Mouse (Mus musculus) forebrain, embryonic 14.5 days (tissue): ENCODE results near the gene Tesc. TPM values are rescaled to one million over a fixed set of nuclear protein-coding genes. Genes with fewer than 3 reads are reported as not detected.

Experiments used
- ATAC-seq: fragments of 200-750 bp; cut with Nextera tagmentation; 2 replicates; pipeline ENCODE4 v1.8.0; 2017; ENCODE audit warnings: mild to moderate bottlenecking, moderate library complexity
- DNase-seq: peaks from one replicate; pipeline ENCODE4 v3.0.0-alpha.2; 2015; ENCODE audit warnings: low spot score
- H3K27ac ChIP-seq: fragments of 300-500 bp; sonication (generic); 2 replicates; pipeline ENCODE4 v1.5.1; 2014; ENCODE audit warnings: low read depth, mild to moderate bottlenecking, control low read depth, low read length, moderate library complexity
- H3K27me3 ChIP-seq: fragments of 300-500 bp; sonication (generic); replicated peaks from 2 replicates; pipeline ENCODE4 v1.6.1; 2014; ENCODE audit warnings: low read length, control low read depth, mixed read lengths; ENCODE audit not compliant: control insufficient read depth, insufficient read depth
- H3K36me3 ChIP-seq: fragments of 300-500 bp; sonication (generic); 2 replicates; pipeline ENCODE4 v1.6.1; 2014; ENCODE audit warnings: low read length, control low read depth; ENCODE audit not compliant: control insufficient read depth, insufficient read depth
- H3K4me1 ChIP-seq: fragments of 300-500 bp; sonication (generic); 2 replicates; pipeline ENCODE4 v1.6.1; 2014; ENCODE audit warnings: antibody characterized with exemption, low read length, control low read depth; ENCODE audit not compliant: control insufficient read depth, insufficient read depth
- H3K4me2 ChIP-seq: fragments of 300-500 bp; sonication (generic); 2 replicates; pipeline ENCODE4 v1.6.1; 2014; ENCODE audit warnings: mild to moderate bottlenecking, control low read depth, low read length
- H3K4me3 ChIP-seq: fragments of 300-500 bp; sonication (generic); 2 replicates; pipeline ENCODE4 v1.5.1; 2014; ENCODE audit warnings: low read depth, low read length, control low read depth
- H3K9ac ChIP-seq: fragments of 300-500 bp; sonication (generic); 2 replicates; pipeline ENCODE4 v1.6.1; 2014; ENCODE audit warnings: mild to moderate bottlenecking, low read length, control low read depth, moderate library complexity
- H3K9me3 ChIP-seq: fragments of 300-500 bp; sonication (generic); replicated peaks from 2 replicates; pipeline ENCODE4 v1.6.1; 2016; ENCODE audit warnings: low read length, control low read depth, mixed read lengths; ENCODE audit not compliant: control insufficient read depth
- WGBS: fragments of 180-500 bp; shearing (Covaris S2); extraction: QIAGEN DNeasy Blood & Tissue Kit; methylation state at CpG from one replicate; pipeline ENCODE4 v1.1.7; 2014; 5-methylcytosine and 5-hydroxymethylcytosine counted together
- polyA plus RNA-seq: library from polyadenylated mRNA; unstranded; fragments of >200 nt; fragmentation: Nextera tagmentation; extraction: Ambion mirVana; gene quantifications from 2 replicates; pipeline ENCODE4 v1.2.1, GENCODE M21; 2014

Tesc gene
- polyA plus RNA-seq, 1 experiment from 2014 or later, result 8.0 TPM

DNA sequence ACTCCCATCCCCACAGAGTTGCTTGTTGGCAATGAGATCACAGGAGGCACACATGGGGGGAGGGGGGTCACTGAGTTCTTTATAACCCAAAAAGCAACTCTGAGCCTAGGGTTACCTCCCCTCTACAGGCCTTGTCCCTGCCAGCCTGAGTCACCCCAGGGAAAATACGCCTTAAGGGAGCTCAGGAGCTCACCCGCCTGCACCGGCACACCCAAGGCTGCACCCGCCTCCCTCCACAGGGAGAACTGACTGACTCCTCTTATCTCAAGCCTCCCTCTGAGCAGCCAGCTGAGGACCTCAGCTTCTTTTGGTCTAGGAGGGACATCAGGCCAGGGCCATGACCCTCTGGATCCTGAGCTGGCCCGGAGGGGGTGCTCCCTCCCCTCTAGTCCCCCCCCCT lies 3.5 kb downstream of the Tesc start:
- Histone ChIP-seq H3K9me3 (no peaks in the 10 kb centered on the region; the same call in 1 of the 2 replicates), H3K9ac (no peak overlapping the region), H3K4me3 (no peak overlapping the region), H3K27me3 (peaks cover 39% of the 10 kb centered on the region), H3K36me3 (no peaks in the 10 kb centered on the region), H3K27ac (no peak overlapping the region), H3K4me2 (no peak overlapping the region), H3K4me1 (peaks cover 21% of the 10 kb centered on the region)
- DNase-seq (no peak), ATAC-seq (no peak)
- 60% methylated on average over 5 of the region's 5 CpGs for WGBS

DNA sequence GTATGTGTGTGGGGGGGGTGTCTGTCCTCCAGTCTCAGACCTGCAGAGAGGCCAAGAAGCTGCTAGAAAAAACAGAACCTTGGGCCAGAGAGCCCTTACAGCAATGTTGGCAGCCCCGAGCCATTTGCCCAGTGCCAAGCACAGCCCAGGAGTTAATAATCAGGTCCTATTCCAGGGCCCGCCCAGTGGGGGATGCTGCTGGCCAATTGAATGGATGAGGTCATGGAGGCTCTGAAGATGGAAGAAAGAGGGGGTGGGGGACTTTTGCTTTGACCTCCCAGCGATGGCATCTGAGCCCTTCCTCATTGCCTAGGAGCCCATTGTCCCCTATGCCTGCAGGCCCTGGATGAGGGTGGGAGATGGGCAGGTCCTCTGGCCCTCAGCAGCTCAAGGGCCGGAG lies 4.0 kb downstream of the Tesc start:
- H3K4me2 ChIP-seq, result no peak overlapping the region
- H3K9me3 ChIP-seq, result no peaks in the 10 kb centered on the region; the same call in 1 of the 2 replicates
- ATAC-seq, result no peak
- peaks cover 35% of the 10 kb centered on the region for H3K27me3 ChIP-seq
- DNase-seq, result no peak
- no peak overlapping the region for H3K9ac ChIP-seq
- H3K4me1 ChIP-seq, result peaks cover 20% of the 10 kb centered on the region
- H3K36me3 ChIP-seq, result no peaks in the 10 kb centered on the region
- H3K27ac ChIP-seq, result no peak overlapping the region
- H3K4me3 ChIP-seq, result no peak overlapping the region
- WGBS, result 24% methylated on average over 4 of the region's 4 CpGs

DNA sequence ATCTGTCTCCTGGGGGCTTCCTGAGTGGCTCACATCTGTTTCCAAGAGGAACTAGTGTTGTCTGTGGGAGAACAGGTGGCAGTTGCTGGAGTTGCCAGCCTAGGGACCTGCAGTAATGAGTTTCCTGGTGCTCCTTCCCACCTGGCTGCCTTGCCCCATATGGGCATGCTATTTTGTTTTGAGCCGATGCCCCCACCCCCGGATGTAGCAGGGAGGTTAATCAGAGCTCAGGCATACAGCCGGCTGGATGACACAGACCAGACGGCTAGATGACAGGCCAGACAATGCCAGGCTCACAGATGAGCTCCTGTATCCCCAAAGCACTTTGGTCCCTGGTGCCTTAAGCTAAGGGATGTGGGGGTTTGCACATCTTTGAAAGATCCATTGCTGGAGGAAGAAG lies 5.8 kb downstream of the Tesc start:
- Histone ChIP-seq H3K4me3 (no peak overlapping the region), H3K4me2 (no peak overlapping the region), H3K27ac (no peak overlapping the region), H3K27me3 (peaks cover 17% of the 10 kb centered on the region), H3K9ac (no peak overlapping the region), H3K4me1 (peaks cover 15% of the 10 kb centered on the region), H3K36me3 (no peaks in the 10 kb centered on the region), H3K9me3 (no peaks in the 10 kb centered on the region; the same call in 1 of the 2 replicates)
- ATAC-seq (no peak), DNase-seq (no peak)
- 54% methylated on average over 4 of the region's 4 CpGs for WGBS

DNA sequence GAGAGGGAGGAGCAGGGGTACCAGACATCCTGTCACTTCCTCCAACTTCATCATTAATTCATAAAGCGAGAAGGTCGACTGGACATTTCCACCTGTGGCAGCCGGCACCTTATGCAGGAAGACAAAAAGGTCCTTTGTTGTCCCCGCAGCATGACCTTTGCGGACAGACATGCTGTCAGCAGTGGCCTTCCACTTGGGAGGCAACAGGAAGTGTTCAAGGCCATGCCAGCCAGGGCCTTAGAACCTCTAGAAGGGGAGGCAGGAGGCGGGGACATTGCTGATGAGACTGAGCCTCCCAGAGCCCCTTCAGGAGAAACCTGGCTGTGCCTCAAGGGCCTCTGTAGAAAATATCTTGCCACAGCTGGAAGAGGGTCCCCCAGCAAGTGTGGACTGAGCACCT lies 6.2 kb downstream of the Tesc start:
- ATAC-seq (no peak), DNase-seq (no peak)
- no peak overlapping the region for H3K9ac ChIP-seq
- peaks cover 13% of the 10 kb centered on the region for H3K27me3 ChIP-seq
- H3K4me1 ChIP-seq, result peaks cover 16% of the 10 kb centered on the region
- H3K4me2 ChIP-seq, result no peak overlapping the region
- H3K36me3 ChIP-seq, result no peaks in the 10 kb centered on the region
- WGBS, result 65% methylated on average over 6 of the region's 6 CpGs
- no peak overlapping the region for H3K4me3 ChIP-seq
- H3K9me3 ChIP-seq, result no peaks in the 10 kb centered on the region; the same call in 1 of the 2 replicates
- no peak overlapping the region for H3K27ac ChIP-seq

DNA sequence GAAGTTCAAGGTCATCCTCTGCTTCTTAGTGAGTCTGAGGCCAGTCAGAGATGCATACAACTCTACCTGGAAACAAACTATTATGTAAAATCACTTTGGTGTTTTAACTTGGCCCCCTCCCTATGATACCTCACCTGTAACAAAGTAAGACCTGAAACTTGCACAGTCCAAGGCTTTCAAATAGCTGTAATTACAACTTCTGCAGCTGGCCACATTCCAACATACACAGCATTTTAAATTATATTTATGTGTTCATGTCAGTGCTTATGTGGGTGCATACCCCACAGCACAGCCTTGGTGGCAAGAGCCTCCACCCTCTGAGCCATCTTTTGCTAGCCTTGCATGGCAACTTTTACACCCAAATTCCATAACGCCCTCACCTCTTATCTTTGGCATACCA lies 7.1 kb downstream of the Tesc start:
- H3K4me1 ChIP-seq, result peaks cover 21% of the 10 kb centered on the region
- no peaks in the 10 kb centered on the region; the same call in 1 of the 2 replicates for H3K9me3 ChIP-seq
- no peak overlapping the region for H3K9ac ChIP-seq
- no peaks in the 10 kb centered on the region for H3K36me3 ChIP-seq
- H3K27me3 ChIP-seq, result peaks cover 5% of the 10 kb centered on the region; the same call in 1 of the 2 replicates
- H3K4me2 ChIP-seq, result no peak overlapping the region
- no peak overlapping the region for H3K27ac ChIP-seq
- WGBS, result 91% methylated on average over 1 of the region's 1 CpGs
- ATAC-seq (no peak), DNase-seq (no peak)
- H3K4me3 ChIP-seq, result no peak overlapping the region

DNA sequence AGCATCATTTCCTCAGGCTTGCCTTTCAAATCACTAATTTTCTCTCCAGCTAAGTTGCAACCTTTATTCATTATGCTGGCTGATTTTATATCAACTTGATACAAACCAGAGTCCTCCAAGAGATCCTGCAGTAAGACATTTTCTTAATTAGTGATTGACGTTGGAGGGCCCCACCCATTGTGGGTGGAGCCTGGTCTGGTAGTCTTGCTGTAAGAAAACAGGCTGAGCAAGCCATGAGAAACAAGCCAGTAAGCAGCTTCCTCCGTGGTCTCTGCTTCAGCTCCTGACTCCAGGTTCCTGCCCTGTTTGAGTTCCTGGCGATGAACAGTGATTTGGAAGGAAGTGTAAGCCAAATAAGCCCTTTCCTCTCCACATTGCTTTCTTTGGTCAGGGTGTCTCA lies 8.2 kb downstream of the Tesc start:
- WGBS, result 72% methylated on average over 3 of the region's 3 CpGs

DNA sequence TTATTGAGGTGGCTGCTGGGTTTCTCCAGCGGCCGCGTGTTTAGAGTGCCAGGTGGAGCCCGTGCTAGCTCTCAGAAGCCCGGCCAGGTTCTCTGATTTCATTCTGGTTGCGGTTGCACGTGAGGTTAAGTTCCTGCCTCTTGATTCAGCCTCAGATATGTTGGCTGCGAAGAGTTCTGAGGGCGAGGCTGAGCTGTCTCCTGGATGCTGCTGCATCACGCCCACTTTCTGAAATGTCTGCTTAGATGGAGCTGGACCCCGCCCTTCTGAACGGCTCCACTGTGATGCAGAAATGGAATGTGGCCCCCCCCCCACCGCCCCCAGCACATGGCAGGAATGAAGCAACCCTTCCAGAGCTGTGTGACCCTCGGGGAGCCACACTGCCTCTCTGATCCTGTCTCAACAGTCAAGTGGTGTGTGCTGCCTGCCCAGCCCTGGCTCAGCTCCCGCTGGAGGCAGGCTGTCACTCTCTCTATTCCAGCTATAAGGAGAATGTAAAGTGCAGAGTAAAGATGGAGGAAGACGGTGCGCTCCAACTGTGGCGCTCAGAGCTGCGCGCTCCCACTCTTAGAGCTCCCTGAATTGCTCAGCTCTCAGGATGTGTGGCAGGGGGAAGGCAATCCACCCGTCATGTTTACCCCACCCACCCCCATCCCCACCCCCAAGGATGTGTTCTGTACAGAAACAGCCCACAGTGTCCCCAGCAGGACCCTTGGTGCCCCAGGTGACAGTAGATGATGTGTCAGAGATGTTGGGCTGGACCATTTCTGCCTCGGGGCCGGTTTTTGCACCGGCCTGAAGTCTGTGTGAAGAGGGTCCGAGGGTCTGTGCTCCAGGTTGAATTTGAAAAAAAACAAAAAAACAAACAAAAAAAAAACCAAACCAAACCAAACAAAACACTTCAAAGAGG lies 9.6 kb downstream of the Tesc start:
- Histone ChIP-seq H3K4me1 (peaks cover 21% of the 10 kb centered on the region), H3K4me2 (peak overlapping the region; percentile 32), H3K36me3 (no peaks in the 10 kb centered on the region), H3K4me3 (no peak overlapping the region), H3K27ac (peak overlapping the region; percentile 56; the same call in 1 of the 2 replicates), H3K27me3 (no peaks in the 10 kb centered on the region), H3K9ac (0 out of 2 replicates have a peak overlapping the region, but pooled peaks have one; percentile 21), H3K9me3 (no peaks in the 10 kb centered on the region; the same call in 1 of the 2 replicates)
- peak; percentile 39 for DNase-seq
- peak; percentile 61 for ATAC-seq
- WGBS, result 46% methylated on average over 25 of the region's 25 CpGs

More for the DNA sequence above, 8.2 kb downstream of the Tesc start:
- H3K9ac ChIP-seq, result no peak overlapping the region
- H3K9me3 ChIP-seq, result no peaks in the 10 kb centered on the region; the same call in 1 of the 2 replicates
- ATAC-seq, result no peak
- H3K4me1 ChIP-seq, result peaks cover 21% of the 10 kb centered on the region
- no peak overlapping the region for H3K4me2 ChIP-seq
- H3K36me3 ChIP-seq, result no peaks in the 10 kb centered on the region
- H3K27me3 ChIP-seq, result no peaks in the 10 kb centered on the region
- no peak overlapping the region for H3K4me3 ChIP-seq
- no peak for DNase-seq
- no peak overlapping the region for H3K27ac ChIP-seq

- H3K4me2 ChIP-seq, result peak overlapping the region; percentile 32
- DNase-seq, result peak; percentile 85
- H3K27ac ChIP-seq, result peak overlapping the region; percentile 56
These were observed 10.4 kb downstream of the Tesc start for GRCm38 (mm10) chr5:118037798-118038484.

More at GRCm38 (mm10) chr5:118037798-118038484, 10.4 kb downstream of the Tesc start:
- WGBS, result 15% methylated on average over 10 of the region's 10 CpGs
- H3K27me3 ChIP-seq, result no peaks in the 10 kb centered on the region
- no peaks in the 10 kb centered on the region; the same call in 1 of the 2 replicates for H3K9me3 ChIP-seq
- no peaks in the 10 kb centered on the region for H3K36me3 ChIP-seq
- peak; percentile 87 for ATAC-seq
- 0 out of 2 replicates have a peak overlapping the region, but pooled peaks have one; percentile 21 for H3K9ac ChIP-seq
- H3K4me1 ChIP-seq, result peaks cover 21% of the 10 kb centered on the region
- no peak overlapping the region for H3K4me3 ChIP-seq
